Mouse (Mus musculus) testis, postnatal 14 days (tissue): Measurements from ENCODE around the gene Sec1.
"Not testable (repeated sequence)": the region's sequence is repeated elsewhere in the genome, so short reads cannot be mapped to it uniquely, and the experiment has no call there.

Source experiments
- DNase-seq: peaks from one replicate; pipeline ENCODE4 v3.0.0; 2021; ENCODE audit warnings: low spot score

The Sec1 gene

GRCm38 (mm10) chr7:45679966-45680621, 14.1 kb downstream of the Sec1 start:
- DNase-seq: no peak

GRCm38 (mm10) chr7:45678513-45678912, 15.7 kb downstream of the Sec1 start:
- DNase-seq: no peak

- no peak for DNase-seq
Observed at GRCm38 (mm10) chr7:45677627-45678295, 16.4 kb downstream of the Sec1 start.

GRCm38 (mm10) chr7:45668921-45669320, 25.3 kb downstream of the Sec1 start:
- no peak for DNase-seq

GRCm38 (mm10) chr7:45667761-45668160, 26.4 kb downstream of the Sec1 start:
- DNase-seq: no peak

GRCm38 (mm10) chr7:45666161-45666560, 28.0 kb downstream of the Sec1 start, which contains the start of gene Fut2:
Fut2 (minus strand) TSS chr7:45666394.
- no peak for DNase-seq

- DNase-seq: no peak
Observed at GRCm38 (mm10) chr7:45665303-45666138, 28.7 kb downstream of the Sec1 start.

GRCm38 (mm10) chr7:45661702-45662101, 32.5 kb downstream of the Sec1 start:
- DNase-seq: not testable (repeated sequence)

GRCm38 (mm10) chr7:45660746-45661478, 33.3 kb downstream of the Sec1 start:
- no peak for DNase-seq

GRCm38 (mm10) chr7:45654424-45655047, 39.7 kb downstream of the Sec1 start:
- DNase-seq: no peak

- not testable (repeated sequence) for DNase-seq
Observed at GRCm38 (mm10) chr7:45650484-45650883, 43.7 kb downstream of the Sec1 start.

- no peak for DNase-seq
Observed at GRCm38 (mm10) chr7:45649351-45649750, 44.9 kb downstream of the Sec1 start.

- DNase-seq: no peak
Observed at GRCm38 (mm10) chr7:45646671-45647070, 47.5 kb downstream of the Sec1 start.

- no peak for DNase-seq
Observed at GRCm38 (mm10) chr7:45645591-45645971, 48.6 kb downstream of the Sec1 start.

GRCm38 (mm10) chr7:45644872-45645590, 49.2 kb downstream of the Sec1 start:
- DNase-seq: no peak

- DNase-seq: peak; percentile 58
Observed at GRCm38 (mm10) chr7:45644183-45644582, 50.0 kb downstream of the Sec1 start.

- DNase-seq: peak; percentile 93
Observed at GRCm38 (mm10) chr7:45643441-45644178, 50.6 kb downstream of the Sec1 start.

- DNase-seq: no peak
Observed at GRCm38 (mm10) chr7:45642503-45643255, 51.5 kb downstream of the Sec1 start.

GRCm38 (mm10) chr7:45642083-45642482, 52.1 kb downstream of the Sec1 start:
- no peak for DNase-seq
